Mouse (Mus musculus) liver, embryonic 14.5 days (tissue): ENCODE measurements around the gene Cfap77. TPM values are rescaled to one million over a fixed set of nuclear protein-coding genes. Genes with fewer than 3 reads are reported as not detected.

Experiments used
- ATAC-seq: fragments of 200-750 bp; cut with Nextera tagmentation; 2 replicates; pipeline ENCODE4 v1.8.0; 2017; ENCODE audit warnings: moderate number of reproducible peaks, mild to moderate bottlenecking, moderate library complexity; ENCODE audit not compliant: insufficient read depth
- DNase-seq, 3 experiments: peaks; one replicate each; pipeline ENCODE4 v3.0.0-alpha.2; 2012 to 2013; ENCODE audit warnings: low read depth in 3 of 3, low spot score in 3 of 3
- H3K27ac ChIP-seq: fragments of 300-500 bp; sonication (generic); 2 replicates; pipeline ENCODE4 v1.5.1; 2014; ENCODE audit warnings: moderate library complexity, mild to moderate bottlenecking, control low read depth, inconsistent platforms
- H3K27me3 ChIP-seq: fragments of 300-500 bp; sonication (generic); 2 replicates; pipeline ENCODE4 v1.6.1; 2014; ENCODE audit warnings: mild to moderate bottlenecking, low read length, moderate library complexity; ENCODE audit not compliant: control insufficient read depth, insufficient read depth
- H3K36me3 ChIP-seq: fragments of 300-500 bp; sonication (generic); replicated peaks from 2 replicates; pipeline ENCODE4 v1.6.1; 2014; ENCODE audit warnings: low read depth; ENCODE audit not compliant: control insufficient read depth, insufficient read depth
- H3K4me1 ChIP-seq, 2 experiments: fragments of 200-500 bp in 1 of 2; fragments of 300-500 bp in 1 of 2; sonication (generic) in 1 of 2; replicated peaks; 2 replicates each; pipeline ENCODE4 v1.6.1; 2012 to 2014; ENCODE audit warnings: antibody characterized with exemption in 1 of 2, inconsistent platforms in 1 of 2, low read length in 1 of 2; ENCODE audit not compliant: control insufficient read depth in 2 of 2, insufficient read depth in 2 of 2
- H3K4me2 ChIP-seq: fragments of 300-500 bp; sonication (generic); 2 replicates; pipeline ENCODE4 v1.6.1; 2014; ENCODE audit warnings: low read depth, mild to moderate bottlenecking, control low read depth, moderate library complexity
- H3K4me3 ChIP-seq, 2 experiments: fragments of 200-500 bp in 1 of 2; fragments of 300-500 bp in 1 of 2; sonication (generic) in 1 of 2; 2 replicates each; pipeline ENCODE4 v1.5.1; 2012 to 2014; ENCODE audit warnings: low read depth in 2 of 2, low read length in 2 of 2, mild to moderate bottlenecking in 2 of 2, control low read depth in 1 of 2, inconsistent platforms in 1 of 2, moderate library complexity in 1 of 2; ENCODE audit not compliant: insufficient read depth in 1 of 2
- H3K9ac ChIP-seq: fragments of 300-500 bp; sonication (generic); replicated peaks from 2 replicates; pipeline ENCODE4 v1.6.1; 2014; ENCODE audit warnings: mild to moderate bottlenecking, control low read depth, moderate library complexity
- H3K9me3 ChIP-seq: fragments of 300-500 bp; sonication (generic); 2 replicates; pipeline ENCODE4 v1.6.1; 2016; ENCODE audit warnings: low read length, mixed read lengths; ENCODE audit not compliant: control insufficient read depth
- CTCF ChIP-seq: IDR thresholded peaks from 2 replicates; pipeline ENCODE4 v1.5.1; 2016; ENCODE audit warnings: antibody characterized with exemption, low read depth, control low read depth
- EP300 ChIP-seq: IDR thresholded peaks from 2 replicates; pipeline ENCODE4 v1.6.1; 2016; ENCODE audit warnings: antibody characterized with exemption, low read depth
- WGBS: fragments of 180-500 bp; shearing (Covaris S2); extraction: QIAGEN DNeasy Blood & Tissue Kit; methylation state at CpG from one replicate; pipeline ENCODE4 v1.1.7; 2014; ENCODE audit not compliant: insufficient replicate concordance; 5-methylcytosine and 5-hydroxymethylcytosine counted together
- polyA plus RNA-seq, 2 experiments: library from polyadenylated mRNA; depleted of rRNA in 1 of 2; stranded (reverse) in 1 of 2; unstranded in 1 of 2; fragments of >200 nt; fragmentation: Nextera tagmentation in 1 of 2; extraction: Ambion mirVana in 1 of 2; gene quantifications; 2 replicates each; pipeline versions ENCODE4 v1.2.1 to v1.2.3; 2012 to 2014

The Cfap77 gene
- polyA plus RNA-seq, 2 experiments = 0.16 TPM; not detected in 1

GRCm38 (mm10) chr2:28882826-28883485 lies 171.9 kb downstream of the Cfap77 start:
- peaks cover 4% of the 10 kb centered on the region for H3K36me3 ChIP-seq
- DNase-seq (no peak), ATAC-seq (no peak)
- no peak overlapping the region for H3K9ac ChIP-seq
- no peaks in the 10 kb centered on the region for H3K27me3 ChIP-seq
- no peaks in the 10 kb centered on the region for H3K9me3 ChIP-seq
- 72% methylated on average over 6 of the region's 6 CpGs for WGBS
- H3K4me1 ChIP-seq = 0 out of 4 replicates have a peak, but pooled peaks cover 0 to 2% of the 10 kb centered on the region in 2 experiments
- TF ChIP-seq CTCF = no peak
- TF ChIP-seq EP300 = no peak
- H3K27ac ChIP-seq = no peak overlapping the region
- H3K4me3 ChIP-seq = no peak overlapping the region
- H3K4me2 ChIP-seq = no peak overlapping the region

DNA sequence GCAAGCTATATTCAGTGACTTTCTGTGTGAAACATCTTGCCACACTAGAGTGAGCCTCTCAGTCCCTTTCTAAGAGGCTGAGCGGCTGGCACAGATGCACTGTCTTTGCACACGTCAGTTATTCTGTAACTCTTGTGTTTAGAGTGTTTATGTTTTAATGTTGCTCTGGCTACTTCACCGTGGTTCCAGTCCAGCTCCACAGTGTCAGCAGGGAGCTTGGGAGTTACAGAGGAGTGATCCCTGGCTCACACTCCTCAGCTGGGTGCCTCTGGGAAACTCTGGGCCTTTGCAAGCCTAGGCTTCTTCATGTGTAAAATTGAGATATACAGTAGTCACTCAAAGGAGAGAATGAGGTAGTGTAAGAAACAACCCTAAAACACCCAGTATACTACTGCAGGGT lies 172.8 kb downstream of the Cfap77 start:
- Histone ChIP-seq H3K4me3 (no peak overlapping the region), H3K9ac (no peak overlapping the region), H3K4me1 (0 out of 4 replicates have a peak, but pooled peaks cover 0 to 2% of the 10 kb centered on the region in 2 experiments), H3K36me3 (peaks cover 4% of the 10 kb centered on the region), H3K4me2 (no peak overlapping the region), H3K27ac (no peak overlapping the region), H3K27me3 (no peaks in the 10 kb centered on the region), H3K9me3 (no peaks in the 10 kb centered on the region)
- TF ChIP-seq EP300 (no peak), CTCF (no peak)
- 71% methylated on average over 3 of the region's 3 CpGs for WGBS
- DNase-seq (no peak), ATAC-seq (no peak)

GRCm38 (mm10) chr2:28881275-28881674 lies 173.6 kb downstream of the Cfap77 start:
- TF ChIP-seq EP300 = no peak
- TF ChIP-seq CTCF = no peak
- Histone ChIP-seq H3K36me3 (peaks cover 4% of the 10 kb centered on the region), H3K9me3 (no peaks in the 10 kb centered on the region)

More at GRCm38 (mm10) chr2:28881275-28881674, 173.6 kb downstream of the Cfap77 start:
- H3K27me3 ChIP-seq = no peaks in the 10 kb centered on the region
- H3K4me2 ChIP-seq = no peak overlapping the region
- no peak overlapping the region for H3K4me3 ChIP-seq
- no peak overlapping the region for H3K27ac ChIP-seq
- DNase-seq (no peak), ATAC-seq (no peak)
- H3K4me1 ChIP-seq = 0 out of 4 replicates have a peak, but pooled peaks cover 0 to 2% of the 10 kb centered on the region in 2 experiments
- WGBS = 80% methylated on average over 3 of the region's 3 CpGs
- no peak overlapping the region for H3K9ac ChIP-seq

Other genes starting within 250 kb of the Cfap77 start
- 3.1 and 4.2 TPM in 2 replicates for gene Gtf3c4, start 214.7 kb downstream of the Cfap77 start, polyA plus RNA-seq (2012; rRNA removed)
- gene Gtf3c4, start 214.7 kb downstream of the Cfap77 start, polyA plus RNA-seq (2014; fragmentation: Nextera tagmentation; extraction: Ambion mirVana) = 5.6 and 6.1 TPM in 2 replicates
- gene Ddx31, start 214.7 kb downstream of the Cfap77 start, polyA plus RNA-seq (2012; rRNA removed) = 2.6 and 3.5 TPM in 2 replicates
- 5.0 and 5.7 TPM in 2 replicates for gene Ddx31, start 214.7 kb downstream of the Cfap77 start, polyA plus RNA-seq (2014; fragmentation: Nextera tagmentation; extraction: Ambion mirVana)
- 0.02 TPM in 1 of 2 replicates, not detected in the other for gene Barhl1, start 138.4 kb downstream of the Cfap77 start, polyA plus RNA-seq (2012; rRNA removed)
- not detected in 2 replicates for gene Barhl1, start 138.4 kb downstream of the Cfap77 start, polyA plus RNA-seq (2014; fragmentation: Nextera tagmentation; extraction: Ambion mirVana)
- gene Ttf1, start 5.2 kb upstream of the Cfap77 start, polyA plus RNA-seq (2012; rRNA removed) = 3.0 and 4.5 TPM in 2 replicates
- 3.6 and 3.9 TPM in 2 replicates for gene Ttf1, start 5.2 kb upstream of the Cfap77 start, polyA plus RNA-seq (2014; fragmentation: Nextera tagmentation; extraction: Ambion mirVana)
- gene Setx, start 69.1 kb upstream of the Cfap77 start, polyA plus RNA-seq (2012; rRNA removed) = 2.0 and 2.8 TPM in 2 replicates
- 3.4 and 3.9 TPM in 2 replicates for gene Setx, start 69.1 kb upstream of the Cfap77 start, polyA plus RNA-seq (2014; fragmentation: Nextera tagmentation; extraction: Ambion mirVana)
- gene Ntng2, start 197.9 kb upstream of the Cfap77 start, polyA plus RNA-seq (2012; rRNA removed) = 0.22 and 0.35 TPM in 2 replicates
- gene Ntng2, start 197.9 kb upstream of the Cfap77 start, polyA plus RNA-seq (2014; fragmentation: Nextera tagmentation; extraction: Ambion mirVana) = 0.34 TPM in 1 of 2 replicates, not detected in the other